Mouse (Mus musculus): ENCODE data around the gene Nqo1. TPM values are rescaled to one million over a fixed set of nuclear protein-coding genes. Genes with fewer than 3 reads are reported as not detected.

The Nqo1 gene
- total RNA-seq, 2 experiments from 2014 or later: 27.9 to 33.4 TPM

Other genes with a start within 250 kb of the Nqo1 start
- gene Nfat5, start 109.7 kb downstream of the Nqo1 start, total RNA-seq (2021): 10 to 100 TPM; 24.5 to 27.5 TPM
- 10 to 100 TPM; 20.5 to 21.2 TPM for gene Nob1, start 21.8 kb upstream of the Nqo1 start, total RNA-seq (2021)
- gene Wwp2, start 33.2 kb upstream of the Nqo1 start, total RNA-seq (2021): 10 to 100 TPM; 20.1 to 22.7 TPM
- 10 to 100 TPM; 80.4 to 89.9 TPM for gene Psmd7, start 185.3 kb upstream of the Nqo1 start, total RNA-seq (2021)